ENCODE assay signal across 25 mouse cellular contexts in genomic region chr3:27735113-27735512, GRCm38 (mm10).
"Had no signal": no experiment of that assay in that cellular context is flagged by ENCODE, and none has a peak within 500 bp of the region (broad histone marks: within the 10 kb centered on the region; RNA-seq: fewer than 3 reads in every experiment).

No protein-coding gene starts in this region.

- H3K27me3 ChIP-seq: heart, embryonic 13.5 days; heart, embryonic 15.5 days; hindbrain, embryonic 13.5 days; hindbrain, embryonic 15.5 days; kidney, embryonic 15.5 days; limb, embryonic 12.5 days had no signal

- H3K27ac ChIP-seq: gastrocnemius, adult 2 months; heart, adult 2 months; heart, embryonic 13.5 days; heart, embryonic 15.5 days; hindbrain, embryonic 13.5 days; hindbrain, embryonic 15.5 days; hindbrain, postnatal 0 days; kidney, postnatal 0 days; limb, embryonic 10.5 days; limb, embryonic 12.5 days had no signal

- ATAC-seq: forebrain, embryonic 16.5 days; hindbrain, postnatal 0 days; intestine, embryonic 16.5 days had no signal

- H3K4me3 ChIP-seq: gastrocnemius, adult 2 months; heart, adult 2 months; heart, embryonic 13.5 days; heart, embryonic 15.5 days; hindbrain, embryonic 13.5 days; hindbrain, embryonic 15.5 days; kidney, embryonic 15.5 days; limb, embryonic 10.5 days; limb, embryonic 12.5 days had no signal

- H3K4me2 ChIP-seq: heart, embryonic 11.5 days; heart, embryonic 13.5 days; heart, embryonic 15.5 days; hindbrain, embryonic 13.5 days; hindbrain, embryonic 15.5 days; kidney, embryonic 15.5 days; limb, embryonic 12.5 days had no signal

- DNase-seq: gastrocnemius, adult 2 months; gastrocnemius, postnatal 10 days; gastrocnemius, postnatal 25 days; heart, adult 2 months; heart, postnatal 14 days; heart, postnatal 36 days; kidney, adult 11 months; kidney, adult 2 months; kidney, adult 9 months; kidney, postnatal 14 days; kidney, postnatal 36 days; layer of hippocampus, adult 9-11 months; layer of hippocampus, postnatal 36 days had no signal

- H3K9ac ChIP-seq: heart, embryonic 13.5 days; heart, embryonic 15.5 days; hindbrain, embryonic 13.5 days; hindbrain, embryonic 15.5 days; kidney, embryonic 15.5 days; limb, embryonic 12.5 days had no signal

- H3K36me3 ChIP-seq: heart, embryonic 13.5 days; heart, embryonic 15.5 days; hindbrain, embryonic 13.5 days; hindbrain, embryonic 15.5 days; kidney, embryonic 15.5 days; limb, embryonic 10.5 days; limb, embryonic 12.5 days had no signal

- H3K9me3 ChIP-seq: heart, embryonic 13.5 days; heart, embryonic 15.5 days; hindbrain, embryonic 13.5 days; hindbrain, embryonic 15.5 days; kidney, embryonic 15.5 days; limb, embryonic 10.5 days; limb, embryonic 12.5 days had no signal
